In genomic region chr16:33010166-33010565, GRCm38 (mm10) we compare ENCODE assay signal across 16 mouse cellular contexts. TPM values are rescaled to one million over a fixed set of nuclear protein-coding genes. Genes with fewer than 3 reads are reported as not detected.
DNase-seq lines count a peak whose midpoint lies in the region; ATAC-seq and TF ChIP-seq lines count a peak whose summit lies in the region.
"Had no signal": no experiment of that assay in that cellular context is flagged by ENCODE, and none has a peak within 500 bp of the region (broad histone marks: within the 10 kb centered on the region; RNA-seq: fewer than 3 reads in every experiment).

No protein-coding gene starts in this region.

- WGBS in kidney, postnatal 0 days = 95% methylated on average over 6 of the region's 6 CpGs

- H3K4me3 ChIP-seq in kidney, postnatal 0 days (replicated peaks; ENCODE audit: low read depth, low read length) = no peak overlapping the region
- H3K4me3 ChIP-seq: heart, embryonic 13.5 days; hindbrain, embryonic 13.5 days had no signal

- ATAC-seq in frontal cortex, adult (ENCODE audit: low TSS enrichment) = peak; percentile 35
- ATAC-seq in kidney, postnatal 0 days (replicated peaks; ENCODE audit: low FRiP score, low read depth) = 0 out of 2 replicates have a peak, but pooled peaks have one; percentile 29
- no peak for ATAC-seq in inflammation-experienced regulatory T-cells, adult 6 months
- ATAC-seq: forebrain, embryonic 14.5 days had no signal

- no peaks in the 10 kb centered on the region for H3K4me1 ChIP-seq in kidney, postnatal 0 days (replicated peaks; ENCODE audit: insufficient read depth, low read length)

- H3K36me3 ChIP-seq in kidney, postnatal 0 days (ENCODE audit: insufficient read depth, low read length) = peaks cover 55% of the 10 kb centered on the region

- H3K27me3 ChIP-seq in kidney, postnatal 0 days (ENCODE audit: insufficient read depth, low read length) = no peaks in the 10 kb centered on the region
- H3K27me3 ChIP-seq: heart, embryonic 13.5 days; hindbrain, embryonic 13.5 days had no signal

- no peak overlapping the region for H3K27ac ChIP-seq in kidney, postnatal 0 days
- H3K27ac ChIP-seq: heart, embryonic 13.5 days; hindbrain, embryonic 13.5 days had no signal

- intact Hi-C loops in left cerebral cortex, postnatal 14 days (cut with DNase I) = loop anchor here (10.0 kb wide), 1 partner anchor 195 kb away; the partner anchor contains the start of gene Smbd1

- no peak for DNase-seq in frontal cortex, postnatal 25 days (ENCODE audit: low spot score in 2 of 2)
- DNase-seq in kidney, postnatal 0 days (ENCODE audit: low spot score) = no peak
- DNase-seq in kidney, postnatal 4 days = no peak
- peak; percentile 25 to 34 for DNase-seq in left cerebral cortex, postnatal 14 days (ENCODE audit: low spot score in 2 of 2)
- DNase-seq in left cerebral cortex, adult 11 months (ENCODE audit: low spot score) = no peak
- peak; percentile 42 for DNase-seq in telencephalon, adult 2 months (ENCODE audit: low read depth, low spot score)
- DNase-seq: adrenal gland, adult 2 months; adrenal gland, postnatal 25 days; cerebellum, adult 8-10 months; gastrocnemius, postnatal 14 days; heart, postnatal 36 days had no signal

- no peak overlapping the region for H3K4me2 ChIP-seq in kidney, postnatal 0 days (ENCODE audit: low read length)
- H3K4me2 ChIP-seq: heart, embryonic 13.5 days; hindbrain, embryonic 13.5 days had no signal

- no peak overlapping the region for H3K9ac ChIP-seq in kidney, postnatal 0 days (ENCODE audit: low read depth, low read length)
- H3K9ac ChIP-seq: heart, embryonic 13.5 days; hindbrain, embryonic 13.5 days had no signal

- TF ChIP-seq CTCF in kidney, postnatal 0 days (IDR thresholded peaks at IDR 0.05; ENCODE audit: low read depth) = no peak

- H3K9me3 ChIP-seq in kidney, postnatal 0 days (replicated peaks; ENCODE audit: low read length) = no peaks in the 10 kb centered on the region
- H3K9me3 ChIP-seq: heart, embryonic 13.5 days; hindbrain, embryonic 13.5 days had no signal

RNA-seq across cellular contexts. Expression of gene Iqcg, which starts 45.9 kb away (rescaled TPM):
- 5.4 and 6.1 TPM in 2 replicates for polyA plus RNA-seq in kidney, postnatal 0 days (2015; fragmentation: Nextera tagmentation; extraction: Ambion mirVana)
- 1 to 10 TPM; 4.4 to 6.2 TPM for total RNA-seq in left cerebral cortex, postnatal 14 days (2021)
- 1 to 10 TPM in 2 of 3 experiments, under 1 TPM in 1; 0.86 to 2.4 (median 1.4) TPM for polyA plus RNA-seq in inflammation-experienced regulatory T-cells, adult 6 months (2017; shearing (Covaris generic))

RNA-seq across cellular contexts. Expression of gene Rpl35a, which starts 46.1 kb away (rescaled TPM):
- polyA plus RNA-seq in kidney, postnatal 0 days (2015; fragmentation: Nextera tagmentation; extraction: Ambion mirVana) = 1,032 and 1,181 TPM in 2 replicates
- total RNA-seq in left cerebral cortex, postnatal 14 days (2021) = 100 to 1,000 TPM; 237 to 241 TPM
- polyA plus RNA-seq in inflammation-experienced regulatory T-cells, adult 6 months (2017; shearing (Covaris generic)) = 1,000 to 10,000 TPM; 1,095 to 1,593 (median 1,512) TPM

RNA-seq across cellular contexts. Expression of gene Lmln, which starts 52.2 kb away (rescaled TPM):
- polyA plus RNA-seq in kidney, postnatal 0 days (2015; fragmentation: Nextera tagmentation; extraction: Ambion mirVana) = 0.95 and 2.2 TPM in 2 replicates
- total RNA-seq in left cerebral cortex, postnatal 14 days (2021) = 10 to 100 TPM; 17.7 to 20.7 TPM
- under 1 TPM; 0.12 to 0.57 (median 0.24) TPM for polyA plus RNA-seq in inflammation-experienced regulatory T-cells, adult 6 months (2017; shearing (Covaris generic))

Comparison
In these comparisons a context has a peak if more than half of its experiments do, and no peak if none do; other contexts are left out.
1. DNase-seq: peak in left cerebral cortex, postnatal 14 days (2 of 2) and telencephalon, adult 2 months (single experiment); none in frontal cortex, postnatal 25 days (0 of 2), kidney, postnatal 0 days (single experiment), kidney, postnatal 4 days (0 of 2) and left cerebral cortex, adult 11 months (single experiment).